Mouse (Mus musculus) cerebellum, adult 2 months (tissue): ENCODE data around the gene Ccdc93.

Source experiments
- CTCF ChIP-seq: fragments of 200-500 bp; IDR thresholded peaks from 2 replicates; pipeline ENCODE4 v1.5.1; 2011; ENCODE audit warnings: low read depth, mild to moderate bottlenecking, control low read depth, low read length, moderate library complexity, borderline replicate concordance; ENCODE audit not compliant: insufficient read depth
- POLR2A ChIP-seq: fragments of 200-500 bp; IDR thresholded peaks from 2 replicates; pipeline ENCODE4 v1.6.1; 2011; ENCODE audit warnings: low read length, control low read depth, borderline replicate concordance; ENCODE audit not compliant: insufficient read depth

DNA sequence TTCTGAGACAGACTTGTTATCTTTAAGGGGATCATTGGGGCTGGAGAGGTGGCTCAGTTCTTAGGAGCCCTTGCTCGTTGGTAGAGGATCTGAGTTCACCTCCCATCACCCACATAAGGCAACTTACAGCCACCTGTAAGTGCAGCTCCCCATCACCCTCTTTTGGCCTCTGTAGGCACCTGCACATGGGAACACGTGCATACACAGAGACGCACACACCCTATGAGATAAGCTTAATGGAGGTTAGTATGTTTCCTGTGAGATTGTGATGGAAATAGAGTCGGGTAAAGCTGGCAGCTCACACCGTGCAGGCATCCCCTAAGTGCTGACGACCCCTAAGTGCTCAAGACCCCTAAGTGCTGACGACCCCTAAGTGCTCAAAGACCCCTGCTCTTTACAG is 100.6 kb downstream of the Ccdc93 start:
- TF ChIP-seq POLR2A, result no peak
- TF ChIP-seq CTCF, result no peak
